Mouse (Mus musculus) adrenal gland, postnatal 25 days (tissue): ENCODE measurements at regions not wholly inside any gene's neighbourhood (a gene's known extent, or its start where the extent isn't known, plus 50 kb on each side); places are given as distances from the start of the nearest gene placed in this dataset.

ENCODE experiments used
- DNase-seq: peaks from one replicate; pipeline ENCODE4 v3.0.0; 2021; ENCODE audit warnings: mixed read lengths

- no peak for DNase-seq
These were observed 165.3 kb upstream of the Smim15 start for GRCm38 (mm10) chr13:107878980-107879379.

GRCm38 (mm10) chr13:107873244-107873667 is 171.0 kb upstream of the Smim15 start:
- no peak for DNase-seq

- DNase-seq = no peak
These were observed 171.7 kb upstream of the Smim15 start for GRCm38 (mm10) chr13:107872574-107872973.

GRCm38 (mm10) chr13:107872137-107872536 is 172.1 kb upstream of the Smim15 start:
- DNase-seq = no peak

GRCm38 (mm10) chr13:107868906-107869305 is 175.3 kb upstream of the Smim15 start:
- no peak for DNase-seq

GRCm38 (mm10) chr13:107866825-107867224 is 177.4 kb upstream of the Smim15 start:
- DNase-seq = no peak

- DNase-seq = peak; percentile 70
These were observed 181.2 kb upstream of the Smim15 start for GRCm38 (mm10) chr13:107862793-107863654.

GRCm38 (mm10) chr13:107861384-107862134 is 182.7 kb upstream of the Smim15 start:
- no peak for DNase-seq

- no peak for DNase-seq
These were observed 187.0 kb upstream of the Smim15 start for GRCm38 (mm10) chr13:107857043-107857755.

- DNase-seq = no peak
These were observed 193.2 kb upstream of the Smim15 start for GRCm38 (mm10) chr13:107850907-107851560.

- DNase-seq = no peak
These were observed 195.4 kb upstream of the Smim15 start for GRCm38 (mm10) chr13:107848871-107849270.

- DNase-seq = no peak
These were observed 196.8 kb upstream of the Smim15 start for GRCm38 (mm10) chr13:107847179-107848012.

GRCm38 (mm10) chr13:107846621-107847178 is 197.5 kb upstream of the Smim15 start:
- DNase-seq = peak; percentile 31

- DNase-seq = no peak
These were observed 198.4 kb upstream of the Smim15 start for GRCm38 (mm10) chr13:107845838-107846237.

GRCm38 (mm10) chr13:107844085-107844484 is 200.2 kb upstream of the Smim15 start:
- no peak for DNase-seq

- DNase-seq = no peak
These were observed 206.0 kb upstream of the Smim15 start for GRCm38 (mm10) chr13:107838126-107838715.

- no peak for DNase-seq
These were observed 206.9 kb upstream of the Smim15 start for GRCm38 (mm10) chr13:107837206-107837952.

- DNase-seq = no peak
These were observed 208.4 kb upstream of the Smim15 start for GRCm38 (mm10) chr13:107835756-107836385.

- DNase-seq = no peak
These were observed 212.2 kb upstream of the Smim15 start for GRCm38 (mm10) chr13:107831997-107832396.
